Mouse (Mus musculus) liver, postnatal 0 days (tissue): ENCODE data around the gene Bcl2.

Experiments
- CTCF ChIP-seq: sonication (generic); IDR thresholded peaks from 2 replicates; pipeline ENCODE4 v1.5.1; 2016; ENCODE audit warnings: antibody characterized with exemption, low read depth
- EP300 ChIP-seq: IDR thresholded peaks from 2 replicates; pipeline ENCODE4 v1.6.1; 2016; ENCODE audit warnings: antibody characterized with exemption, low read depth, mild to moderate bottlenecking

GRCm38 (mm10) chr1:106627241-106627640 lies 86.8 kb downstream of the Bcl2 start:
- no peak for TF ChIP-seq CTCF
- TF ChIP-seq EP300: no peak
